Mouse (Mus musculus): ENCODE measurements around the gene Jag1.

Gene Jag1

GRCm38 (mm10) chr2:137064513-137064912 lies 51.9 kb downstream of the Jag1 start:
- DNase-seq (ENCODE audit: low spot score in 2 of 2): no peak

DNA sequence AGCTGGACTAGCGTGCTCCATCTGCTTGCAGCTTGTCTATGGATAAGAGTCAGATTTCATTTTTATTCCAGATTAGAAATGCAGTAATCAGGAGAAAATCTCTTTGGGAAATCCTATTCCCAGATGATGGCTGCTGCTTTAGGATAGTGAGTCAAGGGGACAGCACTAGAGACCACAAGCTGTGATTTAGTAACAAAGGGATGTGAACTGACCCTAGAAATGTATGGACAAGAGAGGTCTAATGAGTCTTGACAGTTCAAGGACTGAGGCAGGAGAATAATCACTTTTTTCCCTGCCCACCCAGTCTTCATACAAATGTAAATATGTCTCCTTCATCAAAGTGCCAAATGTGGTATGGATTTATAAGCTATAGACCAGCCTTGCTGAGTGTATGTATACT lies 52.6 kb downstream of the Jag1 start:
- DNase-seq (ENCODE audit: low spot score in 2 of 2): no peak

- DNase-seq (ENCODE audit: low spot score in 2 of 2): no peak
Observed at GRCm38 (mm10) chr2:137049906-137050305, 66.5 kb downstream of the Jag1 start.

GRCm38 (mm10) chr2:137049367-137049766 lies 67.1 kb downstream of the Jag1 start:
- DNase-seq (ENCODE audit: low spot score in 2 of 2): no peak

DNA sequence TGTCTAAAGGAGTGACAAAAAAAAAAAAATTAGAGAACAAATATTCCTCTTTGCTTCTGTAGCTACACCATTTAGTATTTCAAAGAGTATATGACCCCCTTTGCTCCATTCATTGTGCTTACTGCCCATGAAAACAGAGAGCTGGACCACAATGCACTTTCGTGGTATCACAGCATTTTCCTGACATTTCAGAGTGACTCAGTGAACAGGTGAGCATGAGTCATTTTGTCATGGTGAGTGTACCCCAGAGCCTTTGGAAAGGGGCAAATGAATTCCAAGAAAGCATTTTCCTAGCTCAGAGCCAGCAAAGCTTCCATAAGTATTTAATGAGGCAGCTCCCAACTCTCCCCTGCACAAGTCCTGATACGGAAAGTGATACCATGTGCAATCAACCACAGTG lies 72.3 kb downstream of the Jag1 start:
- no peak for DNase-seq (ENCODE audit: low spot score in 2 of 2)
